Mouse (Mus musculus): ENCODE results near the gene Ppil6. TPM values are rescaled to one million over a fixed set of nuclear protein-coding genes. Genes with fewer than 3 reads are reported as not detected.
A peak's percentile ranks its signal among the peaks of the same experiment; 100 is the strongest.
"Not testable (repeated sequence)": the region's sequence is repeated elsewhere in the genome, so short reads cannot be mapped to it uniquely, and the experiment has no call there.

Gene Ppil6
- polyA plus RNA-seq, 1 experiment from 2014 or later = 6.4 TPM

DNA sequence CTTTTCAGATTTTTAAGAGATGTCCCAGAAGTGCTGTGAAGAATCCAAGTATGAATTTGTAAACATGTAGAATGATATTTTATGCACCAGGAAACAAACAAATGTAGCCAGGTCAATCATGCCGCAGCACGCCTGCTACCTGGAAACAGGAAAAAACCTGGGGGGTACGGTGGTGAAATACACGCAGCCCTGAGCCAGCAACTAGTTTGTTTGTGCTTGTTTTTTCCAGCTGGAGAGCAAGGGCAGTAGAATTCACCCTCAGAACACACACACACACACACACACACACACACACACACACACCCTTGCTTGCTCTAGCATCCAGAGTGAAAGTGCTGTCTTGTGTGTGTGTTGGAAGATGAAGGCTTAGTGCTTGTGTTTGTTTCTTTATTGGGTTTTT, 872 bp downstream of the Ppil6 start:
- ChIA-PET POLR2A (interaction anchor here (0.6 to 1.3 kb wide), 6 partner anchors 14 to 1643 kb away, joined by 3 to 4 read pairs (median 3); no protein-coding TSS in a partner anchor), CTCF (no interaction called here)
- in situ Hi-C loops (cut with MboI; ENCODE audit: low pct_unique_long_range_greater_than_20kb) = no loop called here

DNA sequence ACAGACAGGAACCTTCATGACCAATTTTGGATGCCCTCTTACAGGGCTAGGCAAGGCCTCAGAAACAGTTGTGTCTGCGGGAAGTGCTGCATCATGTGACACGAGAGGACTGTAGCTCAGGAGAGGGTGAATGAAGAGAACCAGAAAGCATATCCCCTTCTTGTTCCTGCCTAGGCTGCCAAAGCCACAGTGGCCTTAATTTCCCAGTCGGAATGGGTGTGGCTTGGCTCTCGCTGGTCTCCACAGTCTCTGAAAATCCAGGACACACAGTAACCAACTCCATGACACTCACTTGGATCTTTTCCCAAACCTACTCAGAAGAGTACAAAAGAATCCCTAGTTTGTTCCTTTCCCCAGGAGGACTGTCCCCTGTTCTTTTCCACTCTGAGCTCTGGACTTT, 10.7 kb downstream of the Ppil6 start:
- H3K27me3 ChIP-seq = no peaks in the 10 kb centered on the region
- ChIA-PET POLR2A (no interaction called here), CTCF (interaction anchor here (1.6 kb wide), 1 partner anchor 20 kb away, joined by 3 read pairs; no protein-coding TSS in a partner anchor)
- no peak for TF ChIP-seq CTCF (IDR thresholded peaks at IDR 0.05)
- in situ Hi-C loops (cut with MboI; ENCODE audit: low pct_unique_long_range_greater_than_20kb) = loop anchor here (5.0 kb wide), 2 partner anchors 199 to 499 kb away; partner anchors contain the start of genes Ak9 and Fig4
- no peak for DNase-seq (ENCODE audit: low read depth, low spot score)
- ATAC-seq = no peak

More for the DNA sequence above, 872 bp downstream of the Ppil6 start:
- TF ChIP-seq CTCF (IDR thresholded peaks at IDR 0.05) = no peak
- no peaks in the 10 kb centered on the region for H3K27me3 ChIP-seq
- DNase-seq (ENCODE audit: low read depth, low spot score) = no peak
- ATAC-seq = no peak

GRCm38 (mm10) chr10:41504996-41505395, 14.8 kb downstream of the Ppil6 start:
- in situ Hi-C loops (cut with MboI; ENCODE audit: low pct_unique_long_range_greater_than_20kb) = loop anchor here (5.0 kb wide), 2 partner anchors 203 to 503 kb away; partner anchors contain the start of genes Ak9 and Fig4
- ATAC-seq (no peak), DNase-seq (ENCODE audit: low read depth, low spot score) (no peak)
- ChIA-PET CTCF (interaction anchor here (0.7 to 4.0 kb wide), 6 partner anchors 9 to 184 kb away, joined by 3 to 23 read pairs (median 5); no protein-coding TSS in a partner anchor), POLR2A (no interaction called here)
- TF ChIP-seq CTCF (IDR thresholded peaks at IDR 0.05) = no peak
- H3K27me3 ChIP-seq = no peaks in the 10 kb centered on the region

DNA sequence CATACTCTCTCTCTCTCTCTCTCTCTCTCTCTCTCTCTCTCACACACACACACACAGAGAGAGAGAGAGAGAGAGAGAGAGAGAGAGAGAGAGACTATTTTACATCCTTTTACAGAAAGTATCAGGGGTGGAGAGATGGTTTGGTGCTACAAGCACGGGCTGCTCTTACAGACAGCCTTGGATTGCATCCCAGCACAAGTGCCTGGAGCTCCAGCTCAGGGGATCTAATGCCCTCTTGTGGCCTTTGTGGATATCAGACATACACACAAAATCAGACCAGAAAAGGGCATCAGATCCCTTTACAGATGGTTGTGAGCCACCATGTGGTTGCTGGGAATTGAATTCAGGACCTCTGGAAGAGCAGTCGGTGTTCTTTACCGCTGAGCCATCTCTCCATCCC, 15.2 kb downstream of the Ppil6 start:
- peak; percentile 91 for TF ChIP-seq CTCF (IDR thresholded peaks at IDR 0.05)
- POLR2A ChIA-PET = interaction anchor here (0.6 to 1.0 kb wide), 2 partner anchors 15 to 266 kb away, joined by 3 read pairs; no protein-coding TSS in a partner anchor
- in situ Hi-C loops (cut with MboI; ENCODE audit: low pct_unique_long_range_greater_than_20kb) = not testable (repeated sequence)

GRCm38 (mm10) chr10:41509160-41509559, 18.9 kb downstream of the Ppil6 start:
- DNase-seq (ENCODE audit: low read depth, low spot score) = no peak
- ATAC-seq = no peak
- ChIA-PET CTCF (interaction anchor here (1.0 to 1.7 kb wide), 5 partner anchors 9 to 181 kb away, joined by 3 to 6 read pairs (median 4); no protein-coding TSS in a partner anchor), POLR2A (interaction anchor here (1.2 kb wide), 1 partner anchor 9 kb away, joined by 4 read pairs; no protein-coding TSS in a partner anchor)
- TF ChIP-seq CTCF (IDR thresholded peaks at IDR 0.05) = peak; percentile 75
- H3K27me3 ChIP-seq = no peaks in the 10 kb centered on the region
- in situ Hi-C loops (cut with MboI; ENCODE audit: low pct_unique_long_range_greater_than_20kb) = no loop called here

More for the DNA sequence above, 15.2 kb downstream of the Ppil6 start:
- ATAC-seq, H3K27me3 ChIP-seq: not testable (repeated sequence)
- DNase-seq (ENCODE audit: low read depth, low spot score) = peak; percentile 41
- CTCF ChIA-PET = interaction anchor here (0.7 to 4.0 kb wide), 10 partner anchors 9 to 489 kb away, joined by 3 to 23 read pairs (median 5); partner anchors contain the start of gene Ak9

DNA sequence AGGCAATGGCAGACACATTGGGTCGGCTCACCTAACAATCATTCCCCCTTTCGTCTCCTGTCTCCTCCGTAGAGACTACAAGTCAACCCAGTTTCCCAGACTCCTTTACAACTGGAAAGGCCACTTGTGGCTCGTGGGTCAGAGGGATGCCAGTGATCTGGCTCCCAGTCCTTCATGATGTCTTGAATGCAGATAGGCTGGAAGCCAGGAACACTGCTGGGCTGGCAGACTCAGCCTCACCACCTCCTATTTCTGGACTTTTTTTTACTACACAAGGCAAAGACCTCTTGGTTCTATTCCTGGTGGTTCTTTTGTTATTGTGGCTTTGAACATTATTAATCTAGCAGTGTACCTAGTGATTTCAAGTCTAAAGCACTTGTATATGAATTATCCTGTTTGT, 24.1 kb downstream of the Ppil6 start:
- POLR2A ChIA-PET = no interaction called here
- no peak for TF ChIP-seq CTCF (IDR thresholded peaks at IDR 0.05)
- no peak for DNase-seq (ENCODE audit: low read depth, low spot score)
- CTCF ChIA-PET = interaction anchor here (1.0 to 9.3 kb wide), 4 partner anchors 9 to 169 kb away, joined by 4 to 63 read pairs (median 5); no protein-coding TSS in a partner anchor
- no peak for ATAC-seq
- in situ Hi-C loops (cut with MboI; ENCODE audit: low pct_unique_long_range_greater_than_20kb) = loop anchor here (5.0 kb wide), 1 partner anchor 783 kb away; no protein-coding TSS in a partner anchor
- no peaks in the 10 kb centered on the region for H3K27me3 ChIP-seq

DNA sequence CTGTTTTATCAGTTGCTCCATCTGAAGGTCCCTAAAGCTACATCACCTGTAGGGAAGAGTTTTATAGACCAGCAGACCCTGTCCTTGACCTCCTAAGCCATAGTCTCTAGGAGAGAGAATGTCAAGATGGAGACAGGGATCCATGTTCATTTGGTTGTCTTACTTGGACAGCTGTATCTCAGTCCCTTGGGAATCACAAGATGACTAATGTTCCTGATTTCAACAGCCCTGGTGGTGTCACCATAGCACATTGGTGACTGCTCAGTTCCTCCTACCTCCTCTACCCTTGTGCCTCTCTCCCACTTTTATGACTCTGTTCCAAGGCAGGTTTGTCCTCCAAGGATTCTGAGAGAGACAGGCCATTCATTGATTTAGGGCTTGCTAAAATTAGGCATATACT, 24.7 kb downstream of the Ppil6 start:
- no peaks in the 10 kb centered on the region for H3K27me3 ChIP-seq
- POLR2A ChIA-PET = interaction anchor here (0.6 to 1.2 kb wide), 2 partner anchors 9 to 84 kb away, joined by 3 to 4 read pairs; no protein-coding TSS in a partner anchor
- DNase-seq (ENCODE audit: low read depth, low spot score) = no peak
- no peak for ATAC-seq
- no peak for TF ChIP-seq CTCF (IDR thresholded peaks at IDR 0.05)
- CTCF ChIA-PET = interaction anchor here (1.0 to 9.3 kb wide), 4 partner anchors 10 to 173 kb away, joined by 5 to 63 read pairs (median 28); no protein-coding TSS in a partner anchor
- in situ Hi-C loops (cut with MboI; ENCODE audit: low pct_unique_long_range_greater_than_20kb) = loop anchor here (5.0 kb wide), 2 partner anchors 167 to 782 kb away; no protein-coding TSS in a partner anchor

GRCm38 (mm10) chr10:41518508-41518980, 28.3 kb downstream of the Ppil6 start:
- no peak for DNase-seq (ENCODE audit: low read depth, low spot score)
- POLR2A ChIA-PET = interaction anchor here (0.7 to 3.4 kb wide), 6 partner anchors 9 to 170 kb away, joined by 4 to 32 read pairs (median 8); no protein-coding TSS in a partner anchor
- H3K27me3 ChIP-seq = no peaks in the 10 kb centered on the region
- peak; percentile 33 for ATAC-seq
- in situ Hi-C loops (cut with MboI; ENCODE audit: low pct_unique_long_range_greater_than_20kb) = loop anchor here (5.0 kb wide), 1 partner anchor 164 kb away; no protein-coding TSS in a partner anchor
- CTCF ChIA-PET = interaction anchor here (1.0 to 9.3 kb wide), 12 partner anchors 9 to 170 kb away, joined by 3 to 63 read pairs (median 4); no protein-coding TSS in a partner anchor
- TF ChIP-seq CTCF (IDR thresholded peaks at IDR 0.05) = peak; percentile 80

- ATAC-seq (peak; percentile 88), DNase-seq (ENCODE audit: low read depth, low spot score) (peak; percentile 64)
- TF ChIP-seq CTCF (IDR thresholded peaks at IDR 0.05) = no peak
- POLR2A ChIA-PET = interaction anchor here (0.6 to 3.4 kb wide), 6 partner anchors 11 to 169 kb away, joined by 3 to 32 read pairs (median 8); no protein-coding TSS in a partner anchor
- H3K27me3 ChIP-seq = no peaks in the 10 kb centered on the region
- CTCF ChIA-PET = interaction anchor here (1.2 to 9.3 kb wide), 8 partner anchors 13 to 169 kb away, joined by 3 to 63 read pairs (median 6); no protein-coding TSS in a partner anchor
- in situ Hi-C loops (cut with MboI; ENCODE audit: low pct_unique_long_range_greater_than_20kb) = loop anchor here (5.0 kb wide), 1 partner anchor 163 kb away; no protein-coding TSS in a partner anchor
These were observed 28.9 kb downstream of the Ppil6 start, which contains the start of gene Cd164 for GRCm38 (mm10) chr10:41518981-41519618. TSS of gene Cd164 (plus strand) at chr10:41519414.
